Mouse (Mus musculus) forebrain, postnatal 0 days (tissue): Measurements from ENCODE around the gene Arid1a. TPM values are rescaled to one million over a fixed set of nuclear protein-coding genes. Genes with fewer than 3 reads are reported as not detected.

Experiments used
- ATAC-seq: fragments of 200-750 bp; cut with Nextera tagmentation; 2 replicates; pipeline ENCODE4 v1.8.0; 2017; ENCODE audit warnings: mild to moderate bottlenecking, moderate library complexity
- DNase-seq: peaks from one replicate; pipeline ENCODE4 v3.0.0-alpha.2; 2015
- H3K27ac ChIP-seq: fragments of 300-500 bp; sonication (generic); 2 replicates; pipeline ENCODE4 v1.5.1; 2014; ENCODE audit warnings: low read depth, mild to moderate bottlenecking, antibody characterized with exemption, low read length, moderate library complexity, mixed read lengths
- H3K27me3 ChIP-seq: fragments of 300-500 bp; sonication (generic); 2 replicates; pipeline ENCODE4 v1.6.1; 2014; ENCODE audit warnings: mild to moderate bottlenecking, low read length, mixed read lengths; ENCODE audit not compliant: insufficient read depth
- H3K36me3 ChIP-seq: fragments of 300-500 bp; sonication (generic); 2 replicates; pipeline ENCODE4 v1.6.1; 2014; ENCODE audit warnings: mild to moderate bottlenecking, moderate library complexity; ENCODE audit not compliant: insufficient read depth
- H3K4me1 ChIP-seq: fragments of 300-500 bp; sonication (generic); 2 replicates; pipeline ENCODE4 v1.6.1; 2014; ENCODE audit warnings: antibody characterized with exemption; ENCODE audit not compliant: insufficient read depth
- H3K4me2 ChIP-seq: fragments of 300-500 bp; sonication (generic); 2 replicates; pipeline ENCODE4 v1.6.1; 2014; ENCODE audit warnings: low read depth, mild to moderate bottlenecking, moderate library complexity
- H3K4me3 ChIP-seq: fragments of 300-500 bp; sonication (generic); 2 replicates; pipeline ENCODE4 v1.5.1; 2014; ENCODE audit warnings: low read depth, low read length, mixed read lengths
- H3K9ac ChIP-seq: fragments of 300-500 bp; sonication (generic); 2 replicates; pipeline ENCODE4 v1.6.1; 2014; ENCODE audit warnings: mild to moderate bottlenecking
- H3K9me3 ChIP-seq: fragments of 300-500 bp; sonication (generic); 2 replicates; pipeline ENCODE4 v1.6.1; 2016; ENCODE audit warnings: low read length
- CTCF ChIP-seq: sonication (generic); IDR thresholded peaks from 2 replicates; pipeline ENCODE4 v1.5.1; 2016; ENCODE audit warnings: antibody characterized with exemption, control low read depth, low read depth
- WGBS: fragments of 180-500 bp; shearing (Covaris S2); extraction: QIAGEN DNeasy Blood & Tissue Kit; methylation state at CpG from one replicate; pipeline ENCODE4 v1.1.7; 2014; 5-methylcytosine and 5-hydroxymethylcytosine counted together
- microRNA-seq, 2 experiments: library from miRNA; unstranded; fragments of <30 nt; microRNA quantifications; one replicate each; pipeline ENCODE4; 2016
- polyA plus RNA-seq: library from polyadenylated mRNA; unstranded; fragments of >200 nt; fragmentation: Nextera tagmentation; extraction: Ambion mirVana; gene quantifications from 2 replicates; pipeline ENCODE4 v1.2.1, GENCODE M21; 2015
- total RNA-seq: library from RNA; depleted of rRNA; stranded (reverse); fragments of >200 nt; gene quantifications from 2 replicates; pipeline ENCODE4 v1.2.3, GENCODE M21; 2014; rRNA removed

The Arid1a gene
- total and polyA plus RNA-seq, 2 experiments from 2014 or later = 19.3 to 51.0 TPM

DNA sequence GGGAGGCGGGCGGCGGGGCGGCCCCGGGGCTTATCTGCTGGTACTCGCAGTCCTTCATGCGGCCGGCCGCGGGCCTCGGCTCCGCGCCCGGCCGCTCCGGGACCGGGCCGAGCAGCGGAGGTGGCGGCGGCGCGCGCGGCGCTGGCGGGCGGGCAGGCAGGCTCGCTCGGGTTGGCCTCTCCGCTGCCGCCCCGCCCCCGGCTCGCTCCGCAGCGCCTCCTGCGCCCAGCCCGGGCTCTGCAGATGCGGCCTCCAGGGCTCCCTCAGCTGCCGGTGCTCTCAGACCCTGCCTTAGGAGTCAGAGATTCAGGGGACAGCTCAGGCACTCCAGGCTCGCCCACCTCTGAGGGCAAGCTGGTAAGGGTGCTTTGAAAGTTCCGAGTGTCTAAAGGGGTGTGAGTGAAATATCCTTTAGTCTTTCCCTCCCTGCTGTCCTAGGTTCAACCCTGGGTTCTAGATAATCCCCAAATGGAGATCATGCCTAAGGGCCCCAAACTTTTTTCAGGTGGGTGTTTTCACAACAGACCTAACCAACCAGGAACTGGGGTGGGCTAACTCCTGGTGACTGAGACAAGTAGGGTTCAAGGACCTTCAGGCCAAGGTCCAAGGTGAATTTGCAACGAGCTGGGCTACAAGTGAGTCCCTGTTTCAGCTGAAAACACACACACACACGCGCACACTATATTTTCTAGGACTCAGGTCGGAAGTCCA lies 123.1 kb downstream of the Arid1a start:
- Histone ChIP-seq H3K27me3 (no peaks in the 10 kb centered on the region), H3K4me3 (peak overlapping the region; percentile 88), H3K4me1 (0 out of 2 replicates have a peak, but pooled peaks cover 6% of the 10 kb centered on the region), H3K4me2 (peak overlapping the region; percentile 92), H3K9ac (peak overlapping the region; percentile 84), H3K36me3 (no peaks in the 10 kb centered on the region), H3K27ac (peak overlapping the region; percentile 87), H3K9me3 (no peaks in the 10 kb centered on the region)
- peak; percentile 80 for TF ChIP-seq CTCF
- ATAC-seq (peak; percentile 97), DNase-seq (peak; percentile 88)
- WGBS = 12% methylated on average over 41 of the region's 47 CpGs

DNA sequence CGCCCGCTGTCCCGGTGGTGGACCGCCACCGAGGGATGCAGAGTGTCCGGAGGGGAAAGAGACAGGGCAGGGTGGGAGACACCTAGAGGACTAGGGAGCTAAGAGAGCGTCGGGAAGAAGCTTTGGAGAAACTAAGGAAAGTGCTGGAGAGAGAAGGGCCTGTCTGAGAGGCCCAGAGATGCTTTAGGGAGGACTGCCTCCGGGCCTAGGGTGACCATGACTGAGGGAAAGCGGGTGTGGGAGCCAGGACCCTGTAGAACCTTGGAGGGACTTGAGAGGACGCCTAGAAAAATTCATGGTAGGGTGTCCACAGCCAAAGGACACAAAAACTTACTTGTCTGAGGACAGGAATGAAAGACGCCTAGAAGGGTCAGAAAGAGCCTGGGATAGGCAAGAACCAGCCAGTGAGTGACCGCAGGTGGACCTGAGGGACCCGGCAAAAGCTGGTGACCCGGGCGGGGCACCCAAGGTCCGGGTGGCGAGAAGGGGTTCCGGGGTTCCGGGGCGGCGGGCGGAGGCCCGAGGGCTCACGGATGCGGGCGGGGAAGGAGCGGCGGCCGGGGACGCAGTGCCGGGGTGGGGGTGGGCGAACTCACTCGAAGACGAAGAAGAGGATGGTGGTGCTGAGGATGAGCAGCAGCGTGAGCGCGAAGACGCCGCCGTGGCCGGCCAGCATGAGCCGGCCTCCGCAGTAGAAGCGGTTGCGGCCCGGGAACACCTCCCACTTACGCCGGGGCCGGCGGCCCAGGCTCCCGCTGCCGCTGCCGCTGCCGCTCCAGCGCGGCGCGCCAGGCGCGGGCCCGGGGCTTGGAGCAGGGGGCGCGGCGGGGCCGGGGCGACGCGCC lies 123.9 kb downstream of the Arid1a start:
- TF ChIP-seq CTCF = no peak; the same call in 1 of the 2 replicates
- 0 out of 2 replicates have a peak, but pooled peaks cover 6% of the 10 kb centered on the region for H3K4me1 ChIP-seq
- peak; percentile 53 for DNase-seq
- H3K4me3 ChIP-seq = peak overlapping the region; percentile 88
- WGBS = 2% methylated on average over 60 of the region's 69 CpGs
- peak overlapping the region; percentile 87 for H3K27ac ChIP-seq
- ATAC-seq = peak; percentile 77
- no peaks in the 10 kb centered on the region for H3K27me3 ChIP-seq
- no peaks in the 10 kb centered on the region for H3K9me3 ChIP-seq
- H3K36me3 ChIP-seq = no peaks in the 10 kb centered on the region
- peak overlapping the region; percentile 84 for H3K9ac ChIP-seq
- peak overlapping the region; percentile 92 for H3K4me2 ChIP-seq

DNA sequence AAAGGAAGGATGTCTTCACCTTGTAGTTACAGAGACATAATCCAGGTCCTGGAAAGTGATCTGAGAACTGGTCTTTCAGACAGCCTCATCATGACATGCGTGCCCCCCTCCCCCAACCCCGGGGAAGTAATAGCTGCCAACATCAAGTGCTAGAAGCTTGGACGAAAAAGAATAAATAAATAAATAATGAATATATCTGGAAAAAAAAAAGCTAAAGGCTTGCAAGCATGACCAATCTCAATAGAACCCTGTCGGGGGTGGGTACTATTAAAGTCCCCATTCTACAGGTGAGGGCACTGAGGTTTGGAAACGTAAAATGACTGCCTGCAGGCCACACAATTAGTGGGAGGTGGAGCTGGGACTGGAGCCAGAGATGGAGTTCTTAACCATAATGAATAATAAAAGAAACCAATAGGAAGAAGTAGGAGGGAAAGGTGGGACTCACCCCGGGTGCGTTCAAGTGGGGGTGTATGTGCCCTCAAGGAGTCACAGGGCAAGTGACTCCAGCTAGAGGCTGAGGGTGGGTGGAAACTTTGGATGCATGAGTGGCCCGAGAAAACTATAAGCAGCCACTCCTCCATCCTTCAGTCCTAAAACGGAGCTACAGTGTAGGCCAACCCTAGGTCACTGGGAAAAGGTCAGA lies 124.7 kb downstream of the Arid1a start:
- 0 out of 2 replicates have a peak, but pooled peaks cover 6% of the 10 kb centered on the region for H3K4me1 ChIP-seq
- peak overlapping the region; percentile 88 for H3K4me3 ChIP-seq
- H3K36me3 ChIP-seq = peaks cover 1% of the 10 kb centered on the region; the same call in 1 of the 2 replicates
- peak overlapping the region; percentile 84 for H3K9ac ChIP-seq
- no peaks in the 10 kb centered on the region for H3K9me3 ChIP-seq
- no peak for DNase-seq
- no peak overlapping the region for H3K27ac ChIP-seq
- no peak for TF ChIP-seq CTCF
- 26% methylated on average over 9 of the region's 9 CpGs for WGBS
- ATAC-seq = no peak
- H3K4me2 ChIP-seq = peak overlapping the region; percentile 92
- H3K27me3 ChIP-seq = no peaks in the 10 kb centered on the region

DNA sequence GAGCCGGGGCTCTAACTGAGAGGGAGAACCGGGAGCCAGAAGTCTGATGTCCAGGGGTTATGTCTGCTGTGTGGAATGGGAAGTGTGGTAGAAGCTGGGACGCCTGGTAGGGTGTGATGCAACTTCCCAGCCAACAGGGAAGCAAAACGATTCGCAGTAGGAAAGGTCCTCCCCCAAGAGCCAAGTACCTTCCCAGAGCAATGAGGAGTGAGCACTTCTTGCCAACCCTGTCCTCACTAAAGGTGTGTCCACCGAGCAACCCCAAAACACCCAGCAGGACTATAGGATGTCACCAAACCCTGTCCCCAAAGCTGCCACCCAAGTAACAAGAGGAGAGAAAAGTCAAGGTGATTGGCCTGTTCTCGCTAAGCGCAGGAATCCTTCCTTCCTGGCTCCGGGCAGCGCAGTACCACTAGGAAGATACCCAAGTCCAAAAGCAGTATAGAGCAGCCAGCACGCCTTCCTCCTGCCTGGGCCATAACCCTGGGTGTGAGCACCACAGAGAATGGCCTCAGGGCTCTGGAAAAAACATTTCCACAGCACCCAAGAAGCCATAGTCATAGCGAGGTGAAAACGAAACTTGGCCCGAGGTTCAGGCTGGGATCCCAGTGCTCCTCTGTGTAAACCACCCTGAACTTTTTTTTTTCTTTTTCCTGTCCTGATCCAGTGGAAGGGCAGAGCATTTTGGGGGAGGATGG lies 125.3 kb downstream of the Arid1a start:
- Histone ChIP-seq H3K36me3 (peaks cover 5% of the 10 kb centered on the region), H3K9me3 (no peaks in the 10 kb centered on the region), H3K27ac (no peak overlapping the region), H3K27me3 (no peaks in the 10 kb centered on the region), H3K4me2 (0 out of 2 replicates have a peak overlapping the region, but pooled peaks have one; percentile 92), H3K4me3 (no peak overlapping the region), H3K4me1 (0 out of 2 replicates have a peak, but pooled peaks cover 6% of the 10 kb centered on the region), H3K9ac (no peak overlapping the region)
- TF ChIP-seq CTCF = no peak
- ATAC-seq (no peak), DNase-seq (no peak)
- WGBS = 77% methylated on average over 14 of the region's 14 CpGs

DNA sequence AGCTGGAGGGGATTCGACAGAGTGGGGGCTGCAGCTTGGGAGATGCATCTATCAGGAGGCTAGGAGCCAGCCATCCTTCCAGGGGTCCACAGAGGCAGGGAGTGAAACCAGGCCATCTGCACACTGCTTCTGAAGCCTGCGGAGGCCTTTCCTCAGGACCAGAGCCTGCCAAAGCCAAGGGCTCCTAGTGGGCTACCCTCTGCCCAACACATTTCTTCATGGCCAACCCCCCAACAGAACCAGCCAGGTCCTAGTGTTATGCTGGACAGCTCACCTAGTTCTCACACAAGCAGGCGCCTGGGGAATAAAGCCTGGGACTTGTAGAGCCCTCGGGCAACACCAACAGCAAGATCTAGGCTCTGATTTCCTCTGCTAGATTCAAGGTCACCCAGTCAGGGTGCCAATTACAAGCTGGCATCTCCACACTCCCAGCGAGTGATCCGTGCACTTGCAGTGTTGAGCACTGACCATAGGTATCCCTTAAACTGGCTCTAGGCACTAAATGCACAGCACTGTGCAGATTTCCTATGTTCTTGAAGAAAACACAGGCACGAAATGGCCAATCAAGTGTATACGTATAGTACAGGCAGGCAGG lies 126.1 kb downstream of the Arid1a start:
- no peak overlapping the region for H3K27ac ChIP-seq
- H3K4me1 ChIP-seq = 0 out of 2 replicates have a peak, but pooled peaks cover 6% of the 10 kb centered on the region
- WGBS = 89% methylated on average over 8 of the region's 8 CpGs
- no peaks in the 10 kb centered on the region for H3K27me3 ChIP-seq
- no peak overlapping the region for H3K4me3 ChIP-seq
- H3K4me2 ChIP-seq = no peak overlapping the region
- DNase-seq (no peak), ATAC-seq (no peak)
- H3K9ac ChIP-seq = no peak overlapping the region
- no peak for TF ChIP-seq CTCF
- H3K9me3 ChIP-seq = no peaks in the 10 kb centered on the region
- peaks cover 13% of the 10 kb centered on the region for H3K36me3 ChIP-seq

DNA sequence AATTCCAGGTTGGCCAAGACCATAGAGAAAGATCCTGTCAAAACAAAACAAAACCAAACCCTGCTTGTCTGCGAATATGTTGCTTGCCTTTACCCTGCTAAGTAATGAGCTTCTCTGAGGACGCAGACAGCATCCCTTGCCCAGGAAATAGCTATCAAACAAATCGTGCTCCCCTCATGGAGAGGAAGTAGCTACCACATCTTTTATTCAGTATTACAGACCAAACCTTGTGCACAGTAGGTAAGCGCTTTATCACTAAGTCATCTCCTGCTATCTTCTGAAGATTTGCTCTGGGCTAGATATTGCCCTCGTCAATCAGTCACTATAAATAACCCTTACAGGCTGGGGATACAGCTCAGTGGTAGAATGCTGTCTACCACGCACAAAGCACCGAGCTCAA lies 127.4 kb downstream of the Arid1a start:
- Histone ChIP-seq H3K4me1 (0 out of 2 replicates have a peak, but pooled peaks cover 6% of the 10 kb centered on the region), H3K4me3 (no peak overlapping the region), H3K9me3 (no peaks in the 10 kb centered on the region), H3K27me3 (no peaks in the 10 kb centered on the region), H3K9ac (no peak overlapping the region), H3K27ac (no peak overlapping the region), H3K36me3 (peaks cover 24% of the 10 kb centered on the region), H3K4me2 (no peak overlapping the region)
- ATAC-seq = no peak
- WGBS = 91% methylated on average over 7 of the region's 7 CpGs
- no peak for DNase-seq
- TF ChIP-seq CTCF = no peak

Small RNAs within 50 kb of the gene (microRNA-seq; reads per million reads assigned to microRNA genes)
- 0 to 0.77 reads per million in 2 experiments for gene Mir7227

Other genes starting within 250 kb of the Arid1a start
- 0.23 TPM in 1 of 2 replicates, not detected in the other for gene Kdf1, start 237.8 kb downstream of the Arid1a start, total RNA-seq
- gene Kdf1, start 237.8 kb downstream of the Arid1a start, polyA plus RNA-seq = 0.40 and 0.92 TPM in 2 replicates
- gene Nudc, start 210.8 kb downstream of the Arid1a start, total RNA-seq = 115 and 119 TPM in 2 replicates
- gene Nudc, start 210.8 kb downstream of the Arid1a start, polyA plus RNA-seq = 217 and 262 TPM in 2 replicates
- gene Nr0b2, start 203.4 kb downstream of the Arid1a start, total RNA-seq = not detected in 2 replicates
- not detected in 2 replicates for gene Nr0b2, start 203.4 kb downstream of the Arid1a start, polyA plus RNA-seq
- 8.4 and 11.8 TPM in 2 replicates for gene Gpatch3, start 182.0 kb downstream of the Arid1a start, total RNA-seq
- 4.2 and 5.4 TPM in 2 replicates for gene Gpatch3, start 182.0 kb downstream of the Arid1a start, polyA plus RNA-seq
- gene Gpn2, start 172.4 kb downstream of the Arid1a start, total RNA-seq = 18.5 and 20.5 TPM in 2 replicates
- 16.8 and 19.7 TPM in 2 replicates for gene Gpn2, start 172.4 kb downstream of the Arid1a start, polyA plus RNA-seq
- 3.2 and 3.3 TPM in 2 replicates for gene Sfn, start 154.6 kb downstream of the Arid1a start, total RNA-seq
- 0.62 and 0.88 TPM in 2 replicates for gene Sfn, start 154.6 kb downstream of the Arid1a start, polyA plus RNA-seq
- gene Zdhhc18, start 106.6 kb downstream of the Arid1a start, total RNA-seq = 14.8 and 21.2 TPM in 2 replicates
- 9.3 and 9.6 TPM in 2 replicates for gene Zdhhc18, start 106.6 kb downstream of the Arid1a start, polyA plus RNA-seq
- 9.5 and 12.0 TPM in 2 replicates for gene Pigv, start 84.1 kb downstream of the Arid1a start, total RNA-seq
- 9.2 and 12.5 TPM in 2 replicates for gene Pigv, start 84.1 kb downstream of the Arid1a start, polyA plus RNA-seq
- gene Rps6ka1, start 131.0 kb upstream of the Arid1a start, total RNA-seq = 21.2 and 21.4 TPM in 2 replicates
- gene Rps6ka1, start 131.0 kb upstream of the Arid1a start, polyA plus RNA-seq = 14.3 and 19.4 TPM in 2 replicates
- gene Hmgn2, start 211.9 kb upstream of the Arid1a start, total RNA-seq = 377 and 408 TPM in 2 replicates
- gene Hmgn2, start 211.9 kb upstream of the Arid1a start, polyA plus RNA-seq = 1,226 and 1,340 TPM in 2 replicates
- gene Dhdds, start 244.1 kb upstream of the Arid1a start, total RNA-seq = 40.2 and 42.0 TPM in 2 replicates
- 39.8 and 43.5 TPM in 2 replicates for gene Dhdds, start 244.1 kb upstream of the Arid1a start, polyA plus RNA-seq